Mouse (Mus musculus): Measurements from ENCODE around the gene Hmgb2. TPM values are rescaled to one million over a fixed set of nuclear protein-coding genes. Genes with fewer than 3 reads are reported as not detected.
"Not testable (repeated sequence)": the region's sequence is repeated elsewhere in the genome, so short reads cannot be mapped to it uniquely, and the experiment has no call there.

Hmgb2 gene
- polyA plus RNA-seq, 1 experiment from 2014 or later, result 115 TPM

GRCm38 (mm10) chr8:57488312-57488765 is 23.4 kb upstream of the Hmgb2 start:
- peak overlapping the region; percentile 77 for H3K4me2 ChIP-seq
- H3K4me3 ChIP-seq, result peak overlapping the region; percentile 88
- H3K36me3 ChIP-seq, result peaks cover 3% of the 10 kb centered on the region
- H3K4me1 ChIP-seq (replicated peaks), result peaks cover 13% of the 10 kb centered on the region
- no peaks in the 10 kb centered on the region for H3K9me3 ChIP-seq
- under 1% methylated on average over 22 of the region's 25 CpGs for WGBS
- peak; percentile 61 for ATAC-seq (ENCODE audit: low FRiP score)
- H3K27ac ChIP-seq, result peak overlapping the region; percentile 98
- peak overlapping the region; percentile 65 for H3K9ac ChIP-seq
- no peaks in the 10 kb centered on the region for H3K27me3 ChIP-seq

- WGBS, result 97% methylated on average over 1 of the region's 1 CpGs
- Histone ChIP-seq H3K4me3 (no peak overlapping the region), H3K27me3 (no peaks in the 10 kb centered on the region), H3K9ac (no peak overlapping the region), H3K36me3 (no peaks in the 10 kb centered on the region), H3K9me3 (no peaks in the 10 kb centered on the region), H3K27ac (no peak overlapping the region), H3K4me2 (no peak overlapping the region), H3K4me1 (replicated peaks) (peaks cover 13% of the 10 kb centered on the region)
- no peak for ATAC-seq (ENCODE audit: low FRiP score)
Measured at GRCm38 (mm10) chr8:57489366-57489765, 22.3 kb upstream of the Hmgb2 start.

GRCm38 (mm10) chr8:57489896-57490295 is 21.8 kb upstream of the Hmgb2 start:
- Histone ChIP-seq H3K9ac (no peak overlapping the region), H3K4me3 (no peak overlapping the region), H3K4me1 (replicated peaks) (peaks cover 13% of the 10 kb centered on the region), H3K27ac (no peak overlapping the region), H3K36me3 (no peaks in the 10 kb centered on the region), H3K27me3 (no peaks in the 10 kb centered on the region), H3K9me3 (no peaks in the 10 kb centered on the region), H3K4me2 (no peak overlapping the region)
- ATAC-seq (ENCODE audit: low FRiP score), result no peak

- Histone ChIP-seq H3K9ac (no peak overlapping the region), H3K9me3 (no peaks in the 10 kb centered on the region), H3K27ac (no peak overlapping the region), H3K4me3 (no peak overlapping the region), H3K4me2 (no peak overlapping the region), H3K36me3 (no peaks in the 10 kb centered on the region), H3K27me3 (no peaks in the 10 kb centered on the region), H3K4me1 (replicated peaks) (peaks cover 4% of the 10 kb centered on the region; the same call in 1 of the 2 replicates)
- WGBS, result 93% methylated on average over 4 of the region's 4 CpGs
- no peak for ATAC-seq (ENCODE audit: low FRiP score)
Measured at GRCm38 (mm10) chr8:57491873-57492272, 19.8 kb upstream of the Hmgb2 start.

- Histone ChIP-seq H3K4me3 (0 out of 2 replicates have a peak overlapping the region, but pooled peaks have one; percentile 15), H3K27ac (no peak overlapping the region), H3K36me3 (no peaks in the 10 kb centered on the region), H3K9ac (no peak overlapping the region), H3K27me3 (no peaks in the 10 kb centered on the region), H3K4me2 (peak overlapping the region; percentile 32), H3K4me1 (replicated peaks) (peaks cover 7% of the 10 kb centered on the region), H3K9me3 (no peaks in the 10 kb centered on the region)
- WGBS, result 36% methylated on average over 8 of the region's 8 CpGs
- peak; percentile 18; the same call in 1 of the 2 replicates for ATAC-seq (ENCODE audit: low FRiP score)
Measured at GRCm38 (mm10) chr8:57498494-57498846, 13.2 kb upstream of the Hmgb2 start.

GRCm38 (mm10) chr8:57498847-57499511 is 12.7 kb upstream of the Hmgb2 start:
- H3K9ac ChIP-seq, result no peak overlapping the region
- no peaks in the 10 kb centered on the region for H3K27me3 ChIP-seq
- peaks cover 7% of the 10 kb centered on the region for H3K4me1 ChIP-seq (replicated peaks)
- H3K4me3 ChIP-seq, result peak overlapping the region; percentile 15; the same call in 1 of the 2 replicates
- 32% methylated on average over 17 of the region's 17 CpGs for WGBS
- peak overlapping the region; percentile 32 for H3K4me2 ChIP-seq
- ATAC-seq (ENCODE audit: low FRiP score), result peak; percentile 72; the same call in 1 of the 2 replicates
- H3K27ac ChIP-seq, result peak overlapping the region; percentile 40; the same call in 1 of the 2 replicates
- H3K36me3 ChIP-seq, result no peaks in the 10 kb centered on the region
- H3K9me3 ChIP-seq, result no peaks in the 10 kb centered on the region

- H3K27ac ChIP-seq, result no peak overlapping the region
- WGBS, result 50% methylated on average over 5 of the region's 5 CpGs
- H3K4me3 ChIP-seq, result no peak overlapping the region
- no peaks in the 10 kb centered on the region for H3K36me3 ChIP-seq
- H3K27me3 ChIP-seq, result no peaks in the 10 kb centered on the region
- H3K4me1 ChIP-seq (replicated peaks), result peaks cover 7% of the 10 kb centered on the region
- H3K9me3 ChIP-seq, result no peaks in the 10 kb centered on the region
- no peak overlapping the region for H3K9ac ChIP-seq
- no peak overlapping the region for H3K4me2 ChIP-seq
- ATAC-seq (ENCODE audit: low FRiP score), result no peak
Measured at GRCm38 (mm10) chr8:57503641-57504040, 8.1 kb upstream of the Hmgb2 start.

- H3K27ac ChIP-seq; ATAC-seq (ENCODE audit: low FRiP score); H3K4me1 ChIP-seq (replicated peaks); H3K9ac ChIP-seq; H3K9me3 ChIP-seq; H3K4me2 ChIP-seq; H3K4me3 ChIP-seq; H3K36me3 ChIP-seq; H3K27me3 ChIP-seq: not testable (repeated sequence)
- 88% methylated on average over 1 of the region's 1 CpGs for WGBS
Measured at GRCm38 (mm10) chr8:57505500-57505899, 6.2 kb upstream of the Hmgb2 start.

- H3K27ac ChIP-seq, result no peak overlapping the region
- H3K4me3 ChIP-seq, result no peak overlapping the region
- ATAC-seq (ENCODE audit: low FRiP score), result no peak
- no peak overlapping the region for H3K9ac ChIP-seq
- no peaks in the 10 kb centered on the region for H3K9me3 ChIP-seq
- H3K4me1 ChIP-seq (replicated peaks), result peaks cover 7% of the 10 kb centered on the region; the same call in 1 of the 2 replicates
- no peaks in the 10 kb centered on the region for H3K27me3 ChIP-seq
- 93% methylated on average over 4 of the region's 4 CpGs for WGBS
- H3K4me2 ChIP-seq, result no peak overlapping the region
- H3K36me3 ChIP-seq, result no peaks in the 10 kb centered on the region
Measured at GRCm38 (mm10) chr8:57507556-57508063, 4.1 kb upstream of the Hmgb2 start.

GRCm38 (mm10) chr8:57508657-57509056 is 3.0 kb upstream of the Hmgb2 start:
- H3K36me3 ChIP-seq, result no peaks in the 10 kb centered on the region
- H3K9me3 ChIP-seq, result no peaks in the 10 kb centered on the region
- 96% methylated on average over 4 of the region's 4 CpGs for WGBS
- no peak overlapping the region for H3K4me2 ChIP-seq
- no peak for ATAC-seq (ENCODE audit: low FRiP score)
- peaks cover 10% of the 10 kb centered on the region; the same call in 1 of the 2 replicates for H3K4me1 ChIP-seq (replicated peaks)
- H3K9ac ChIP-seq, result no peak overlapping the region
- no peak overlapping the region for H3K27ac ChIP-seq
- H3K27me3 ChIP-seq, result no peaks in the 10 kb centered on the region
- H3K4me3 ChIP-seq, result no peak overlapping the region

- H3K4me3 ChIP-seq, result peak overlapping the region; percentile 82
- no peaks in the 10 kb centered on the region for H3K9me3 ChIP-seq
- H3K36me3 ChIP-seq, result no peaks in the 10 kb centered on the region
- H3K4me2 ChIP-seq, result peak overlapping the region; percentile 95
- peaks cover 12% of the 10 kb centered on the region; the same call in 1 of the 2 replicates for H3K4me1 ChIP-seq (replicated peaks)
- no peaks in the 10 kb centered on the region for H3K27me3 ChIP-seq
- 2% methylated on average over 31 of the region's 31 CpGs for WGBS
- ATAC-seq (ENCODE audit: low FRiP score), result no peak
- peak overlapping the region; percentile 32; the same call in 1 of the 2 replicates for H3K27ac ChIP-seq
- H3K9ac ChIP-seq, result peak overlapping the region; percentile 72
Measured at GRCm38 (mm10) chr8:57510791-57511315, 854 bp upstream of the Hmgb2 start.

GRCm38 (mm10) chr8:57512141-57513056 is 692 bp downstream of the Hmgb2 start:
- H3K4me2 ChIP-seq, result peak overlapping the region; percentile 72
- H3K36me3 ChIP-seq, result no peaks in the 10 kb centered on the region
- H3K27me3 ChIP-seq, result no peaks in the 10 kb centered on the region
- H3K9ac ChIP-seq, result peak overlapping the region; percentile 94
- peak overlapping the region; percentile 82 for H3K4me3 ChIP-seq
- ATAC-seq (ENCODE audit: low FRiP score), result peak; percentile 75
- no peaks in the 10 kb centered on the region for H3K9me3 ChIP-seq
- under 1% methylated on average over 82 of the region's 96 CpGs for WGBS
- H3K27ac ChIP-seq, result peak overlapping the region; percentile 99
- peaks cover 12% of the 10 kb centered on the region; the same call in 1 of the 2 replicates for H3K4me1 ChIP-seq (replicated peaks)
